ENCODE assay signal across 17 mouse cellular contexts in genomic region chr11:54248940-54249717, GRCm38 (mm10). TPM values are rescaled to one million over a fixed set of nuclear protein-coding genes. Genes with fewer than 3 reads are reported as not detected.
A peak's percentile ranks its signal among the peaks of the same experiment; 100 is the strongest.
DNase-seq lines count a peak whose midpoint lies in the region; ATAC-seq and TF ChIP-seq lines count a peak whose summit lies in the region.
"Had no signal": no experiment of that assay in that cellular context is flagged by ENCODE, and none has a peak within 500 bp of the region (broad histone marks: within the 10 kb centered on the region; RNA-seq: fewer than 3 reads in every experiment).

TSS of gene Csf2 (minus strand) at chr11:54249667.

- no peak within 1 kb of the TSS for H3K9ac ChIP-seq in intestine, postnatal 0 days (ENCODE audit: low read depth, low read length)
- H3K9ac ChIP-seq in forebrain, embryonic 11.5 days (ENCODE audit: low read length): no peak within 1 kb of the TSS

- no peaks in the 10 kb centered on the region for H3K9me3 ChIP-seq in intestine, postnatal 0 days (ENCODE audit: control insufficient read depth)
- no peaks in the 10 kb centered on the region for H3K9me3 ChIP-seq in forebrain, embryonic 11.5 days (ENCODE audit: control insufficient read depth, low read length)
- H3K9me3 ChIP-seq in hindbrain, embryonic 10.5 days: no peaks in the 10 kb centered on the region

- H3K36me3 ChIP-seq in intestine, postnatal 0 days (ENCODE audit: control insufficient read depth, insufficient read depth): no peaks in the 10 kb centered on the region
- H3K36me3 ChIP-seq in forebrain, embryonic 11.5 days (ENCODE audit: control insufficient read depth, insufficient read depth, low read length): no peaks in the 10 kb centered on the region
- no peaks in the 10 kb centered on the region for H3K36me3 ChIP-seq in hindbrain, embryonic 10.5 days

- peak within 1 kb of the TSS; percentile 21; the same call in 1 of the 2 replicates for H3K4me2 ChIP-seq in intestine, postnatal 0 days (replicated peaks; ENCODE audit: low read depth)
- no peak within 1 kb of the TSS for H3K4me2 ChIP-seq in forebrain, embryonic 11.5 days (ENCODE audit: low read depth, low read length, severe bottlenecking)

- 0 out of 2 replicates have a peak, but pooled peaks have one; percentile 3 for TF ChIP-seq CTCF in intestine, postnatal 0 days (IDR thresholded peaks at IDR 0.05; ENCODE audit: low read depth)
- no peak for TF ChIP-seq CTCF in layer of hippocampus, adult 2 months (conservative IDR thresholded peaks at IDR 0.05)

- ATAC-seq in intestine, postnatal 0 days: peak; percentile 77
- no peak for ATAC-seq in forebrain, embryonic 11.5 days (replicated peaks; ENCODE audit: low FRiP score)
- ATAC-seq: activated CD4-positive, CD25-positive, alpha-beta regulatory T cell, adult 4 months; forebrain, embryonic 14.5 days had no signal

- no peaks in the 10 kb centered on the region; the same call in 1 of the 2 replicates for H3K4me1 ChIP-seq in intestine, postnatal 0 days (replicated peaks; ENCODE audit: control insufficient read depth, insufficient read depth, low read length)
- no peaks in the 10 kb centered on the region for H3K4me1 ChIP-seq in forebrain, embryonic 11.5 days (replicated peaks; ENCODE audit: control insufficient read depth, insufficient read depth, low read length)
- H3K4me1 ChIP-seq in hindbrain, embryonic 10.5 days (replicated peaks): no peaks in the 10 kb centered on the region; the same call in 1 of the 2 replicates

- H3K27me3 ChIP-seq in intestine, postnatal 0 days (replicated peaks; ENCODE audit: control insufficient read depth, insufficient read depth, low read length): no peaks in the 10 kb centered on the region
- no peaks in the 10 kb centered on the region for H3K27me3 ChIP-seq in forebrain, embryonic 11.5 days (ENCODE audit: control insufficient read depth, insufficient read depth, low read length)
- H3K27me3 ChIP-seq in hindbrain, embryonic 10.5 days (ENCODE audit: insufficient read depth, poor library complexity, severe bottlenecking): no peaks in the 10 kb centered on the region

- no peak within 1 kb of the TSS for H3K4me3 ChIP-seq in intestine, postnatal 0 days (ENCODE audit: low read depth, low read length)
- no peak within 1 kb of the TSS for H3K4me3 ChIP-seq in layer of hippocampus, adult 2 months
- no peak within 1 kb of the TSS for H3K4me3 ChIP-seq in forebrain, embryonic 11.5 days (ENCODE audit: low read depth, low read length)
- no peak within 1 kb of the TSS for H3K4me3 ChIP-seq in hindbrain, embryonic 10.5 days

- 45% methylated on average over 11 of the region's 11 CpGs for WGBS in intestine, postnatal 0 days
- WGBS in forebrain, embryonic 11.5 days: 54% methylated on average over 11 of the region's 11 CpGs
- WGBS in hindbrain, embryonic 10.5 days: 73% methylated on average over 11 of the region's 11 CpGs

- peak; percentile 9 for DNase-seq in thymus, postnatal 0 days (ENCODE audit: low spot score)
- DNase-seq in thymus, postnatal 4 days: no peak
- peak; percentile 31 for DNase-seq in lung, postnatal 25 days (ENCODE audit: low spot score)
- no peak for DNase-seq in layer of hippocampus, adult 2 months (ENCODE audit: low spot score in 2 of 2)
- DNase-seq in forebrain, embryonic 11.5 days (ENCODE audit: low spot score): no peak
- no peak for DNase-seq in hindbrain, embryonic 10.5 days (ENCODE audit: low spot score)
- DNase-seq: gastrocnemius, postnatal 25 days; thymus, adult 18-20 months had no signal

- no peak within 1 kb of the TSS for H3K27ac ChIP-seq in intestine, postnatal 0 days (ENCODE audit: low read depth, low read length)
- no peak within 1 kb of the TSS for H3K27ac ChIP-seq in layer of hippocampus, adult 2 months
- H3K27ac ChIP-seq in forebrain, embryonic 11.5 days (ENCODE audit: low read depth, low read length): no peak within 1 kb of the TSS
- no peak within 1 kb of the TSS for H3K27ac ChIP-seq in hindbrain, embryonic 10.5 days

RNA-seq across cellular contexts. Expression of gene Csf2, which starts in this region (rescaled TPM):
- polyA plus RNA-seq in thymus, postnatal 0 days (2015; fragmentation: Nextera tagmentation; extraction: Ambion mirVana): 1.1 and 1.3 TPM in 2 replicates
- 0.71 and 1.3 TPM in 2 replicates for polyA plus RNA-seq in intestine, postnatal 0 days (2015; fragmentation: Nextera tagmentation; extraction: Ambion mirVana)
- total RNA-seq in layer of hippocampus, adult 2 months (2021): not detected
- polyA plus RNA-seq in forebrain, embryonic 11.5 days (2014; fragmentation: Nextera tagmentation; extraction: Ambion mirVana): not detected in 2 replicates
- not detected in 2 replicates for polyA plus RNA-seq in hindbrain, embryonic 10.5 days (2016; fragmentation: Nextera tagmentation; extraction: Ambion mirVana)
- total RNA-seq: gastrocnemius, postnatal 25 days; heart, postnatal 25 days; left cerebral cortex, adult 18-20 months; midbrain, postnatal 0 days had no signal
- polyA plus RNA-seq: embryonic facial prominence, embryonic 11.5 days; forebrain, embryonic 14.5 days; kidney, embryonic 16.5 days; limb, embryonic 14.5 days; midbrain, postnatal 0 days had no signal

Comparison
In these comparisons a context has a peak if more than half of its experiments do, and no peak if none do; other contexts are left out.
1. DNase-seq: peak in thymus, postnatal 0 days (single experiment) and lung, postnatal 25 days (single experiment); none in thymus, postnatal 4 days (single experiment), layer of hippocampus, adult 2 months (0 of 2), forebrain, embryonic 11.5 days (single experiment) and hindbrain, embryonic 10.5 days (single experiment).